Mouse (Mus musculus): ENCODE data around the gene Depdc1b. TPM values are rescaled to one million over a fixed set of nuclear protein-coding genes. Genes with fewer than 3 reads are reported as not detected.
A peak's percentile ranks its signal among the peaks of the same experiment; 100 is the strongest.

Depdc1b gene
- polyA plus RNA-seq, 1 experiment from 2014 or later: 6.4 TPM

DNA sequence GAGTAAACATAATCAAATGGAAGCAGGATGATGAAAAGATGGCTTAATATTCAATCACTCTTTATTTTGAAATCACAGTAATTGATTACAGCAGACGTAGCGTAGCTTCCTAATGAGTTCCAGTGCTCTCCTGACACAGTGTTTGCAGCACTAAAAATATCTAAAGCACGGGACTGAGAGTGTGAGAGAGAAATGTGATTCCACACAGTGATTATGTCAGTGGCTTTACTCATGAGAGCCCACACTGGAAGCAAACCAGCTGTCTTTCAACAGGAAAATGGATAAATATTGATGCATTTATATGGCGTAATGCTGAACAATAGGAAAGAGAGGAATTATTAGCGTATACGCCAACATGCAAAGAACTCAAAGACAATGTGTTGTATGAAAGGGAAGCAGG lies 37.5 kb upstream of the Depdc1b start:
- peaks cover 12% of the 10 kb centered on the region for H3K27me3 ChIP-seq (ENCODE audit: control insufficient read depth, insufficient read depth, low read length)
- no peaks in the 10 kb centered on the region for H3K4me1 ChIP-seq (ENCODE audit: control insufficient read depth, insufficient read depth, low read length)
- H3K9me3 ChIP-seq (replicated peaks; ENCODE audit: control insufficient read depth, low read length): no peaks in the 10 kb centered on the region
- H3K27ac ChIP-seq (ENCODE audit: low read length): no peak overlapping the region
- H3K4me2 ChIP-seq (ENCODE audit: low read depth, low read length): no peak overlapping the region
- H3K36me3 ChIP-seq (ENCODE audit: control insufficient read depth, insufficient read depth): no peaks in the 10 kb centered on the region
- ATAC-seq (replicated peaks; ENCODE audit: extremely low read depth, insufficient read depth, low FRiP score): no peak
- no peak overlapping the region for H3K4me3 ChIP-seq (ENCODE audit: low read length)
- no peak overlapping the region for H3K9ac ChIP-seq (ENCODE audit: low read length)
- WGBS: 42% methylated on average over 6 of the region's 6 CpGs

DNA sequence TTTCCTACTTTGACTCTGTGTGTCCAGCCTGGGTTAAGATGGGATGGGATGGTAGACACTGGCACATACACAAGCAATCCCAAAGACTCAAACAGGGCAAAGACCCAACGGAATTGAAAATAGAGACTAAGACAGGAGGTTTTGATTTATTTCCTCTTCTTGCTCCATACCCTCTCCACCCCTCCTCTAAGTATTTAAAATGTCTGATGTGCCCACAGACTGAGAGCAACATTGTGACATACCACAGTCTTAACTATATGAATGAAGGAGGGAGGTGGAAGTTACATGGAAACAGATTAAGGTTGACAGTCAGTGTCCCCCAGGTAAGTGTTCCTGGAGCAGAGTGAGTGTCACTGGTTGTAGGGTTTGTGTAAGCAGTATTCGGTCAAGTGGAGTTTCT lies 31.8 kb upstream of the Depdc1b start:
- Histone ChIP-seq H3K27me3 (ENCODE audit: control insufficient read depth, insufficient read depth, low read length) (peaks cover 7% of the 10 kb centered on the region; the same call in 1 of the 2 replicates), H3K9ac (ENCODE audit: low read length) (no peak overlapping the region), H3K4me2 (ENCODE audit: low read depth, low read length) (no peak overlapping the region), H3K27ac (ENCODE audit: low read length) (no peak overlapping the region), H3K4me1 (ENCODE audit: control insufficient read depth, insufficient read depth, low read length) (no peaks in the 10 kb centered on the region), H3K36me3 (ENCODE audit: control insufficient read depth, insufficient read depth) (no peaks in the 10 kb centered on the region), H3K4me3 (ENCODE audit: low read length) (no peak overlapping the region), H3K9me3 (replicated peaks; ENCODE audit: control insufficient read depth, low read length) (no peaks in the 10 kb centered on the region)
- WGBS: 87% methylated on average over 2 of the region's 2 CpGs
- no peak for ATAC-seq (replicated peaks; ENCODE audit: extremely low read depth, insufficient read depth, low FRiP score)

DNA sequence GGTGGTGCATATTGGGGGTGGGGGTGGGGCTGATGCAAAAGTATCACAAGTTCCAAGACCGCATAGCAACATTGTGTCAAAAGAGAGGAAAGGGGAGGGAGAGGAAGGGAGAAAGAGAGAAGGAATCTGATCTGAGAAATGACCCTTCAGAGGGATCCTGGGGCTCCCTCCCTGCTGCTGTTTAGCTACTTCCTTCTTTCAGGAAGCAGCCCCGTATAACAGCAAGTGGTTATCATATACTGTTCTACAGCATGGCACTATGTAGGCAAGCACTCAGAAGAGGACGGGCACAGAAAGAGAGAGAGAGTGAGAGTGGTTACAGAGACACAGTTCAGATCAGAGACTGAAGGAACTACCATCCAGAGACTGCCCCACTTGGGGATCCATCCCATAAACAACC lies 28.2 kb upstream of the Depdc1b start:
- ATAC-seq (replicated peaks; ENCODE audit: extremely low read depth, insufficient read depth, low FRiP score): no peak
- Histone ChIP-seq H3K4me2 (ENCODE audit: low read depth, low read length) (no peak overlapping the region), H3K4me1 (ENCODE audit: control insufficient read depth, insufficient read depth, low read length) (no peaks in the 10 kb centered on the region), H3K9ac (ENCODE audit: low read length) (no peak overlapping the region), H3K36me3 (ENCODE audit: control insufficient read depth, insufficient read depth) (no peaks in the 10 kb centered on the region), H3K27me3 (ENCODE audit: control insufficient read depth, insufficient read depth, low read length) (peaks cover 10% of the 10 kb centered on the region; the same call in 1 of the 2 replicates), H3K27ac (ENCODE audit: low read length) (no peak overlapping the region), H3K4me3 (ENCODE audit: low read length) (no peak overlapping the region), H3K9me3 (replicated peaks; ENCODE audit: control insufficient read depth, low read length) (no peaks in the 10 kb centered on the region)
- WGBS: 45% methylated on average over 3 of the region's 3 CpGs

DNA sequence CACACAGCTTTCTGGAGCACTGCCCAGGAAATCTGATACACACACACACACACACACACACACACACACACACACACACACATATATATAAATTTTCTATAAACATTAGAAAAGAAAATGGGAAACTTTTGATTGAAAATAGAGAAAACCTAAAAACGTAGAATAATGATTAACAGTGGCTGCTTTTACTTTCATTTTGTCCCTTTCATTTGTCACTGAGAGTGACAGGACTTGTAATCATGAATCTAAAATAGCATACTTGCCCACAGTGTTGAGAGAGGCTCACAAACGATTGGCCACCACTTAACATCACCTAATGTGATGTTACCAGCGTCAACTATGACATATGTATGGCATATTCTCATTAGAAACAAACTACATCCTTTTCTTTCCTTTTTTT lies 26.7 kb upstream of the Depdc1b start:
- Histone ChIP-seq H3K27me3 (ENCODE audit: control insufficient read depth, insufficient read depth, low read length) (peaks cover 8% of the 10 kb centered on the region; the same call in 1 of the 2 replicates), H3K27ac (ENCODE audit: low read length) (no peak overlapping the region), H3K9me3 (replicated peaks; ENCODE audit: control insufficient read depth, low read length) (no peaks in the 10 kb centered on the region; the same call in 1 of the 2 replicates), H3K4me3 (ENCODE audit: low read length) (no peak overlapping the region), H3K4me2 (ENCODE audit: low read depth, low read length) (no peak overlapping the region), H3K4me1 (ENCODE audit: control insufficient read depth, insufficient read depth, low read length) (no peaks in the 10 kb centered on the region), H3K9ac (ENCODE audit: low read length) (no peak overlapping the region), H3K36me3 (ENCODE audit: control insufficient read depth, insufficient read depth) (no peaks in the 10 kb centered on the region)
- no peak for ATAC-seq (replicated peaks; ENCODE audit: extremely low read depth, insufficient read depth, low FRiP score)
- WGBS: 61% methylated on average over 3 of the region's 3 CpGs

DNA sequence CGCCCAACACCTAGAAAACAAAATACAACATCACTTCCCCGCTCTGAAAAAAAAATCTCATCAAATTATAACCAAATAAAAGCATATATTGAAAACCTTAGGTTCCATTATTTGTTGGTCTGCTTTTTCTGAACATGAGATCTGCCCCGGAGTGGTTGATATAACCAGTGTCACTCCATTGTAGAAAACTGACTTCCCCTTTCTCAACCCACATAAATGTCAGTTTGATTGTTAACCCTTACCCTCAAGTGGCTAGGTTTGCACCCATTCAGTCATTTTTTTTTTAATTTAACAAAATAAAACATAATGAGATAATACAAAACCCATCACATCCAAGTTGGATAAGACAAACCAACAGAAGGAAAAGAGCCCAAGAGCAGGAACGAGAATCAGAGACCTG lies 25.8 kb upstream of the Depdc1b start:
- no peaks in the 10 kb centered on the region for H3K4me1 ChIP-seq (ENCODE audit: control insufficient read depth, insufficient read depth, low read length)
- 86% methylated on average over 4 of the region's 4 CpGs for WGBS
- no peak for ATAC-seq (replicated peaks; ENCODE audit: extremely low read depth, insufficient read depth, low FRiP score)

DNA sequence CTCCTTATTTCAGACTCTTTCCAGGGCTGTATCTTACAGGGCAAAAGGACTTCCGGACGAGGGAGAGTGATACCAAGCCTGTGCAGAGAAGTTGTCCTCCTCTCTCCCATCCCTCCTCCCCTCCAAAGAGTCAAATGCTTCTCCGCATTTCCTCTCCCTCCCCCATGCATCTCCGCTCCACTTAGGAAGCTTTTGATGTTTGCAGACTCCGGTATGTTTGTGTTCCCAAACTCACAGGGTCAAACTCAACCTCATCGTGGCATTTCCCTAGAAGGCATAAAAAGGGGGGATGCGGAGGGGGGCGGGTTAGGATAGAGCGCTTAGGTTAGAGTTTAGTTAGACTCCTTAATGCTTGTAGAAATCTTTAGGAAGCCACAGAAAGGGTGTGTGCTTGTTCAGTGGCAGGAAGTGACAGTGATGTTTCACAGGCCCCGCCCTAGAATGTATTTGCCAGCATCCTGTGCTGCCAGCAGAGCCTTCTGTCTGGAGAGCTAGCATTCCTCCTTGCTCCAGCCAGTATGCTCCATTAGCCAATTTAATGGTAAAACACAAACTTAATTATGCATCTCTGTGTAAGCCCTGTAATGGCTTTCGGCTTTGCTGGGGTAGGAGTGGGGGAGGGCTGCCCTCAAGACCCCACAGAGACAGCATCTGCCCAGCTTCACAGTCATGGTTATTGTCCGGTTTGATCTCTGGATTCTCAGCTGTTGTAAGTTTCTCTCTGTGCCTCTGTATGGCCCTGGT lies 18.6 kb upstream of the Depdc1b start:
- peak overlapping the region; percentile 67 for H3K27ac ChIP-seq (ENCODE audit: low read length)
- peak overlapping the region; percentile 50 for H3K4me3 ChIP-seq (ENCODE audit: low read length)
- H3K36me3 ChIP-seq (ENCODE audit: control insufficient read depth, insufficient read depth): no peaks in the 10 kb centered on the region
- H3K4me1 ChIP-seq (ENCODE audit: control insufficient read depth, insufficient read depth, low read length): peaks cover 8% of the 10 kb centered on the region; the same call in 1 of the 2 replicates
- peak overlapping the region; percentile 64 for H3K9ac ChIP-seq (ENCODE audit: low read length)
- H3K9me3 ChIP-seq (replicated peaks; ENCODE audit: control insufficient read depth, low read length): no peaks in the 10 kb centered on the region; the same call in 1 of the 2 replicates
- H3K4me2 ChIP-seq (ENCODE audit: low read depth, low read length): peak overlapping the region; percentile 71
- WGBS: 4% methylated on average over 12 of the region's 12 CpGs
- ATAC-seq (replicated peaks; ENCODE audit: extremely low read depth, insufficient read depth, low FRiP score): peak; percentile 66
- H3K27me3 ChIP-seq (ENCODE audit: control insufficient read depth, insufficient read depth, low read length): peaks cover 8% of the 10 kb centered on the region

More for the DNA sequence above, 25.8 kb upstream of the Depdc1b start:
- H3K9me3 ChIP-seq (replicated peaks; ENCODE audit: control insufficient read depth, low read length): no peaks in the 10 kb centered on the region; the same call in 1 of the 2 replicates
- peaks cover 8% of the 10 kb centered on the region; the same call in 1 of the 2 replicates for H3K27me3 ChIP-seq (ENCODE audit: control insufficient read depth, insufficient read depth, low read length)
- no peaks in the 10 kb centered on the region for H3K36me3 ChIP-seq (ENCODE audit: control insufficient read depth, insufficient read depth)
- no peak overlapping the region for H3K9ac ChIP-seq (ENCODE audit: low read length)
- no peak overlapping the region for H3K4me3 ChIP-seq (ENCODE audit: low read length)
- no peak overlapping the region for H3K4me2 ChIP-seq (ENCODE audit: low read depth, low read length)
- H3K27ac ChIP-seq (ENCODE audit: low read length): no peak overlapping the region

DNA sequence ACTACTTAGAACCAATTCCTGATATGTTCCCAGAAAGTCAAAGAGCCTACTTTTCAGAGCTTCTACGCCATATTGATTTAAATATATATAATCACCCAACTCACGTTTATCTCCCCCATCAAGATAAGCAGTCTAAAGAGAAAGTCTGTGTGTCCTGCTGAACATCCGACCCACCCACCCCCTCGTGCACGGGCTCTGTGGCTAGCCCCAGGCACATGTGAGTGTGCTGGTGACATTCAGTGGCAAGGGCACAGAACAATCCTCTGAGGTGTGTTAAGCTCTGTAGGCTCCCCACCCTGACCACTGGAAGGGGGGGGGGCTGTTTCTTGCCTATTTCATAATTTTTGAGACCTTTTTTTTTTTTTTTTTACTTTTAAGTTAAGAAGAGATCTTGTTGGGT lies 17.9 kb upstream of the Depdc1b start:
- WGBS: 46% methylated on average over 5 of the region's 5 CpGs
- Histone ChIP-seq H3K4me1 (ENCODE audit: control insufficient read depth, insufficient read depth, low read length) (peaks cover 8% of the 10 kb centered on the region; the same call in 1 of the 2 replicates), H3K9ac (ENCODE audit: low read length) (no peak overlapping the region), H3K9me3 (replicated peaks; ENCODE audit: control insufficient read depth, low read length) (no peaks in the 10 kb centered on the region; the same call in 1 of the 2 replicates), H3K4me2 (ENCODE audit: low read depth, low read length) (no peak overlapping the region), H3K36me3 (ENCODE audit: control insufficient read depth, insufficient read depth) (no peaks in the 10 kb centered on the region), H3K4me3 (ENCODE audit: low read length) (no peak overlapping the region), H3K27me3 (ENCODE audit: control insufficient read depth, insufficient read depth, low read length) (peaks cover 13% of the 10 kb centered on the region), H3K27ac (ENCODE audit: low read length) (no peak overlapping the region)
- ATAC-seq (replicated peaks; ENCODE audit: extremely low read depth, insufficient read depth, low FRiP score): no peak

DNA sequence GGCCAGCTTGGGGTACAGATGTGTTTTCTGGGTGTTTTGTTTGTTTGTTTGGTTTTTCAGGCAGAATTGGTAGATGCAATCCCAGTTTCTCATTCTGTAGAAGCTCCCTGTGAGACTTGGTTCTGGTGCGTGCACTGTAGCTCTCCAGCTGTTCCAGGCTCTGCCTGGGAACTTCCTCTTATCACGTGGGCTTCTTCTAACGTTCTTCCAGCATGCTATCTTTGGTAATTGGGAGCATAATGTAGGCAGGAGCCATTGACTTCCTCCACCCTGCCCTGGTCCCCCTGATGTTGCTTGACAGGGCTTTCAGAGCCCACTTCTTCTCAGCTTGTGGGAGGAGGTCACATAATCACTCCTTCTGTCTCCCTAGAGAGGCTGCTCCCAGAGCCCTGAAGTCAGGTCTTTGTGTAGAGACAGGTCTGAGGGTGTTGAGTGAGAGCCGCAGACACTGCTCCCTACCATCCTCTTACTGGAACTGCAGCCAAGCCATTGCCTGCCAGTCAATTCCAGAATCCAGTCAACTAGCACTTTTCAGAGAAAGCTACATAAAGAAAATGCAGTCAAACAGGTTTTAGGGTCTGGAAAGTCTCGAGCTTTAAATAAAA lies 15.7 kb upstream of the Depdc1b start:
- H3K9ac ChIP-seq (ENCODE audit: low read length): no peak overlapping the region
- H3K27ac ChIP-seq (ENCODE audit: low read length): no peak overlapping the region
- H3K36me3 ChIP-seq (ENCODE audit: control insufficient read depth, insufficient read depth): no peaks in the 10 kb centered on the region
- peaks cover 8% of the 10 kb centered on the region; the same call in 1 of the 2 replicates for H3K4me1 ChIP-seq (ENCODE audit: control insufficient read depth, insufficient read depth, low read length)
- no peaks in the 10 kb centered on the region for H3K9me3 ChIP-seq (replicated peaks; ENCODE audit: control insufficient read depth, low read length)
- no peak overlapping the region for H3K4me3 ChIP-seq (ENCODE audit: low read length)
- peaks cover 23% of the 10 kb centered on the region for H3K27me3 ChIP-seq (ENCODE audit: control insufficient read depth, insufficient read depth, low read length)
- 12% methylated on average over 5 of the region's 5 CpGs for WGBS
- H3K4me2 ChIP-seq (ENCODE audit: low read depth, low read length): no peak overlapping the region
- no peak for ATAC-seq (replicated peaks; ENCODE audit: extremely low read depth, insufficient read depth, low FRiP score)

DNA sequence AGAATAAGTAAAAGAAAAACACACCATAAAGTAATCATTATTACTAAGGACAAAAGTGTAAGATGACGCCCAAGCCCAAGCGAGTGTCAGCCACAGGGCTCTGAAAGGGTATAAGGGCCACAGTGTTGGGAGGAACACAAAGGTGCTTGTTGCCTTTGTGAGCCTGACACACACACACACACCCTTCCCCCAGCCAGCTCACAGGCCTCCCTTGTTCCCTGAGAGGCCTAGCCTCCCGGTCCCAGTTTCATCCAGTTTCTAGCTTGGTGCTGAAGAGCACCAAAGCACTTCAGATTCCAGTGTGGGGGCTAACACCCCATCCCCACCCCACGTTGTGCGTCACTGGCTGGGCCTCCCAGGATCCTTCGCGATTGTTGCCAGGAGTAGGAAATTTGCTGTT lies 14.7 kb upstream of the Depdc1b start:
- H3K4me1 ChIP-seq (ENCODE audit: control insufficient read depth, insufficient read depth, low read length): peaks cover 8% of the 10 kb centered on the region; the same call in 1 of the 2 replicates
- no peaks in the 10 kb centered on the region for H3K9me3 ChIP-seq (replicated peaks; ENCODE audit: control insufficient read depth, low read length)
- no peak overlapping the region for H3K4me3 ChIP-seq (ENCODE audit: low read length)
- no peaks in the 10 kb centered on the region for H3K36me3 ChIP-seq (ENCODE audit: control insufficient read depth, insufficient read depth)
- H3K4me2 ChIP-seq (ENCODE audit: low read depth, low read length): no peak overlapping the region
- H3K9ac ChIP-seq (ENCODE audit: low read length): no peak overlapping the region
- H3K27me3 ChIP-seq (ENCODE audit: control insufficient read depth, insufficient read depth, low read length): peaks cover 27% of the 10 kb centered on the region
- WGBS: 74% methylated on average over 7 of the region's 7 CpGs
- no peak overlapping the region for H3K27ac ChIP-seq (ENCODE audit: low read length)
- no peak for ATAC-seq (replicated peaks; ENCODE audit: extremely low read depth, insufficient read depth, low FRiP score)

All from heart, embryonic 16.5 days (tissue).